Mouse (Mus musculus): ENCODE data around the gene Utp18. TPM values are rescaled to one million over a fixed set of nuclear protein-coding genes. Genes with fewer than 3 reads are reported as not detected.

Utp18 gene
- polyA plus RNA-seq, 2 experiments, result 20.5 to 29.7 TPM

- no peak overlapping the region for H3K9ac ChIP-seq (ENCODE audit: low read depth, low read length, severe bottlenecking)
- WGBS, result 84% methylated on average over 1 of the region's 1 CpGs
These were observed 24.9 kb downstream of the Utp18 start for GRCm38 (mm10) chr11:93860540-93861172.

DNA sequence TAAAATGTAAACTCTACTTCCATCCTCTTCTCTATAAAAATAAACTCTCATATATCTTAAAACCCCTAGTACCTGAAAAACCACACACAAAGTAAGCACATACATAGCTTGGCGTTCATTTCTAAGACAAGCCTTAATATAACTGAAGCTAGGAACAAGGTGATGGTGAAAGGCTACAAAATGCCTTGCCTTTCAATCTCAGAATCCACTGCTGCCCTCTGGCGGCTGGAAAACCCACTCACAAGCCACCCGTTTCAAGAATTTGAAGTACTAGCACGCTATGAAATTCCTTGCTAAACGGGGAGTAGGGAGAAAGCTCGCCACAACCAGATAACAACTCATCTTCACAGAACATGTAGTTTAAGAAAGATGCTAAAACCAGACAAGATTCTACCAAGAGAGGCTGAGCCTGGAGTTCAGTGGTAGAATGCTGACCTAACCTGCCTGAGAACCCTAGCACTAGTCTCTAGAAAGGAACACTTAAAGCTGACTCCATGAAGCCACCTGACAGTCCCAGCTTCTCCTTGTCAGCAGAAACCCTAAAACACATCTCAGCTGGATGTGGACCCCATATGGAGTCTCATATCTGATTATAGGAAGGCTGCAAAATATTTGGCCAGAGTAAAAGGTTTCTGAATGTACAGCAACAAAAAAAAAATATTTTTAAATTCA lies 29.1 kb downstream of the Utp18 start:
- no peaks in the 10 kb centered on the region for H3K9me3 ChIP-seq (ENCODE audit: control insufficient read depth, low read length)
- H3K36me3 ChIP-seq (ENCODE audit: control insufficient read depth, insufficient read depth, low read length), result peaks cover 16% of the 10 kb centered on the region; the same call in 1 of the 2 replicates
- H3K27ac ChIP-seq (replicated peaks; ENCODE audit: low read depth, low read length), result no peak overlapping the region
- H3K27me3 ChIP-seq (ENCODE audit: control insufficient read depth, insufficient read depth, low read length), result no peaks in the 10 kb centered on the region
- 4% methylated on average over 6 of the region's 6 CpGs for WGBS
- peaks cover 4% of the 10 kb centered on the region; the same call in 1 of the 2 replicates for H3K4me1 ChIP-seq (ENCODE audit: control insufficient read depth, insufficient read depth, low read length)
- no peak overlapping the region for H3K4me3 ChIP-seq (replicated peaks; ENCODE audit: low read length)
- DNase-seq (ENCODE audit: low spot score), result peak; percentile 73
- H3K4me2 ChIP-seq (replicated peaks; ENCODE audit: low read depth, low read length, severe bottlenecking), result no peak overlapping the region
- TF ChIP-seq POLR2A (IDR thresholded peaks at IDR 0.05; ENCODE audit: borderline replicate concordance, extremely low read depth, insufficient read depth, insufficient read length), result no peak
- H3K9ac ChIP-seq (ENCODE audit: low read depth, low read length, severe bottlenecking), result no peak overlapping the region
- ATAC-seq (ENCODE audit: low FRiP score, low read depth), result 0 out of 2 replicates have a peak, but pooled peaks have one; percentile 47

More at GRCm38 (mm10) chr11:93860540-93861172, 24.9 kb downstream of the Utp18 start:
- no peak for TF ChIP-seq POLR2A (IDR thresholded peaks at IDR 0.05; ENCODE audit: borderline replicate concordance, extremely low read depth, insufficient read depth, insufficient read length)
- no peaks in the 10 kb centered on the region for H3K9me3 ChIP-seq (ENCODE audit: control insufficient read depth, low read length)
- peaks cover 39% of the 10 kb centered on the region for H3K36me3 ChIP-seq (ENCODE audit: control insufficient read depth, insufficient read depth, low read length)
- no peak for ATAC-seq (ENCODE audit: low FRiP score, low read depth)
- no peaks in the 10 kb centered on the region for H3K4me1 ChIP-seq (ENCODE audit: control insufficient read depth, insufficient read depth, low read length)
- no peak overlapping the region for H3K4me3 ChIP-seq (replicated peaks; ENCODE audit: low read length)
- no peak overlapping the region for H3K27ac ChIP-seq (replicated peaks; ENCODE audit: low read depth, low read length)
- H3K27me3 ChIP-seq (ENCODE audit: control insufficient read depth, insufficient read depth, low read length), result no peaks in the 10 kb centered on the region
- DNase-seq (ENCODE audit: low spot score), result no peak
- H3K4me2 ChIP-seq (replicated peaks; ENCODE audit: low read depth, low read length, severe bottlenecking), result no peak overlapping the region

DNA sequence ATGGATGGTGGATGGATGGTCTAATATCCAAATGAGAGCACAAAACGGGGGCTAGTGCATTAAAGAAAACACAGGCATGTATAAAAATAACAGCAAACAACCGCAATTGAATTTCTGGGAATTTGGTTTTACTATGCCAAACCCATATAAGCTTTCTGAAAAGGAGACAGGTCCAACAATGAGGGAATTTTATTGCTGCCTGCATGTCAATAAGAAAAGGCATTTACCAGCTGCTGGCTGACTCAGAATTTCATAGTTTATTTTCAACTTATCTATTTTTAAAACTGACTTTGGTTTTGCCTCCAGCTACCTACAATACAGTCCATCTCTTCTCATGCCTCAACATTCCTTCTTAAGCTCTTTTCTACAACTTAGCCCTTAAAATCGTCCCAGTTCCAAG lies 33.0 kb downstream of the Utp18 start:
- no peak for DNase-seq (ENCODE audit: low spot score)
- Histone ChIP-seq H3K27ac (replicated peaks; ENCODE audit: low read depth, low read length) (no peak overlapping the region), H3K4me1 (ENCODE audit: control insufficient read depth, insufficient read depth, low read length) (peaks cover 4% of the 10 kb centered on the region; the same call in 1 of the 2 replicates), H3K9ac (ENCODE audit: low read depth, low read length, severe bottlenecking) (no peak overlapping the region), H3K36me3 (ENCODE audit: control insufficient read depth, insufficient read depth, low read length) (no peaks in the 10 kb centered on the region), H3K9me3 (ENCODE audit: control insufficient read depth, low read length) (no peaks in the 10 kb centered on the region), H3K4me3 (replicated peaks; ENCODE audit: low read length) (no peak overlapping the region), H3K27me3 (ENCODE audit: control insufficient read depth, insufficient read depth, low read length) (no peaks in the 10 kb centered on the region), H3K4me2 (replicated peaks; ENCODE audit: low read depth, low read length, severe bottlenecking) (no peak overlapping the region)
- ATAC-seq (ENCODE audit: low FRiP score, low read depth), result no peak
- WGBS, result 71% methylated on average over 3 of the region's 3 CpGs
- no peak for TF ChIP-seq POLR2A (IDR thresholded peaks at IDR 0.05; ENCODE audit: borderline replicate concordance, extremely low read depth, insufficient read depth, insufficient read length)

DNA sequence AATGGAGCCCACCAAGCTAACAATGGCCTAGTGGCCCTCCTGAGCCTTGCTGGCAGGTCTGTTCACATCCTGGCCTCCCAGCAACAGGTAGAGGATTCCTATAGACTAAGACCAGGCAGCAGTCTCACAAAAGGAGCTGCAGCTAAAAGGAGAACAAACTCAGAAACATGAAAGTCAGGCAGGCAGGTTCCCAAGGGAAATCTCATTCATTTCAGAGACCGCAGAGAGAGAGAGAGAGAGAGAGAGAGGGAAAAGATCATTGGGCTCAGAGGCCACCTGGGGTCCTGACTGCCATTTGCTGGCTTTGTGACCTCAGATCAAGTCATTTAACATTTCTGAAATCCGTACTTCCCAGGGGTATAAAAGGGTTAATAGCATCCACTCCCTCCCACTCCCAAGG lies 38.2 kb downstream of the Utp18 start:
- no peak overlapping the region for H3K4me3 ChIP-seq (replicated peaks; ENCODE audit: low read length)
- H3K27me3 ChIP-seq (ENCODE audit: control insufficient read depth, insufficient read depth, low read length), result no peaks in the 10 kb centered on the region
- 36% methylated on average over 2 of the region's 2 CpGs for WGBS
- H3K36me3 ChIP-seq (ENCODE audit: control insufficient read depth, insufficient read depth, low read length), result no peaks in the 10 kb centered on the region
- TF ChIP-seq POLR2A (IDR thresholded peaks at IDR 0.05; ENCODE audit: borderline replicate concordance, extremely low read depth, insufficient read depth, insufficient read length), result no peak
- no peak for DNase-seq (ENCODE audit: low spot score)
- no peaks in the 10 kb centered on the region for H3K9me3 ChIP-seq (ENCODE audit: control insufficient read depth, low read length)
- no peak for ATAC-seq (ENCODE audit: low FRiP score, low read depth)
- H3K4me1 ChIP-seq (ENCODE audit: control insufficient read depth, insufficient read depth, low read length), result no peaks in the 10 kb centered on the region
- H3K4me2 ChIP-seq (replicated peaks; ENCODE audit: low read depth, low read length, severe bottlenecking), result no peak overlapping the region
- no peak overlapping the region for H3K27ac ChIP-seq (replicated peaks; ENCODE audit: low read depth, low read length)
- H3K9ac ChIP-seq (ENCODE audit: low read depth, low read length, severe bottlenecking), result no peak overlapping the region

DNA sequence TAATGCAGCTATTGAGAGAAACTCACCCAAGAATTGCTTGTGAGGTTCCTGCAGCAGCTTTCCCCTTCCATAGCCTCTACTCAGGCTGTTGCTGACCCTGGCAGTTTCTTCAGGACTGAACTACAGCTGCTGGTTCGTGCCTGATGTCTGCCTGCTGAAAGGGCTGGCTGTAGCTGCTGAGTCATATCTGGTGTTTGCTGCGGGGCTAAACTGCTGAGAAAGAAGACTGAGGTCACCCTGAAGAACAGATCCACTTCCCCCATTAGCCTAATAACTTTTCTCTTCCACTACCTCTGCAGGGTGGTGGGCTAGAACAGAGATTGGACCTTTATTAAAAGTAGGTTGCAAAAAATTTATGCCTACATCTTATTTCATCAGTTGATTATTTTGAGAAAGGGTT lies 49.8 kb downstream of the Utp18 start:
- no peak overlapping the region for H3K27ac ChIP-seq (replicated peaks; ENCODE audit: low read depth, low read length)
- H3K4me1 ChIP-seq (ENCODE audit: control insufficient read depth, insufficient read depth, low read length), result no peaks in the 10 kb centered on the region
- ATAC-seq (ENCODE audit: low FRiP score, low read depth) (no peak), DNase-seq (ENCODE audit: low spot score) (no peak)
- no peak for TF ChIP-seq POLR2A (IDR thresholded peaks at IDR 0.05; ENCODE audit: borderline replicate concordance, extremely low read depth, insufficient read depth, insufficient read length)
- H3K9ac ChIP-seq (ENCODE audit: low read depth, low read length, severe bottlenecking), result no peak overlapping the region
- WGBS, result 61% methylated on average over 2 of the region's 2 CpGs
- H3K4me2 ChIP-seq (replicated peaks; ENCODE audit: low read depth, low read length, severe bottlenecking), result no peak overlapping the region
- H3K36me3 ChIP-seq (ENCODE audit: control insufficient read depth, insufficient read depth, low read length), result no peaks in the 10 kb centered on the region
- H3K27me3 ChIP-seq (ENCODE audit: control insufficient read depth, insufficient read depth, low read length), result no peaks in the 10 kb centered on the region
- no peak overlapping the region for H3K4me3 ChIP-seq (replicated peaks; ENCODE audit: low read length)
- H3K9me3 ChIP-seq (ENCODE audit: control insufficient read depth, low read length), result no peaks in the 10 kb centered on the region

All from limb, embryonic 14.5 days (tissue).